Mouse (Mus musculus) layer of hippocampus, adult 9-11 months (tissue): Measurements from ENCODE around the gene Zfp184.
A peak's percentile ranks its signal among the peaks of the same experiment; 100 is the strongest.
"Not testable (repeated sequence)": the region's sequence is repeated elsewhere in the genome, so short reads cannot be mapped to it uniquely, and the experiment has no call there.

ENCODE experiments used
- DNase-seq: peaks from one replicate; pipeline ENCODE4 v3.0.0; 2022

Gene Zfp184

DNA sequence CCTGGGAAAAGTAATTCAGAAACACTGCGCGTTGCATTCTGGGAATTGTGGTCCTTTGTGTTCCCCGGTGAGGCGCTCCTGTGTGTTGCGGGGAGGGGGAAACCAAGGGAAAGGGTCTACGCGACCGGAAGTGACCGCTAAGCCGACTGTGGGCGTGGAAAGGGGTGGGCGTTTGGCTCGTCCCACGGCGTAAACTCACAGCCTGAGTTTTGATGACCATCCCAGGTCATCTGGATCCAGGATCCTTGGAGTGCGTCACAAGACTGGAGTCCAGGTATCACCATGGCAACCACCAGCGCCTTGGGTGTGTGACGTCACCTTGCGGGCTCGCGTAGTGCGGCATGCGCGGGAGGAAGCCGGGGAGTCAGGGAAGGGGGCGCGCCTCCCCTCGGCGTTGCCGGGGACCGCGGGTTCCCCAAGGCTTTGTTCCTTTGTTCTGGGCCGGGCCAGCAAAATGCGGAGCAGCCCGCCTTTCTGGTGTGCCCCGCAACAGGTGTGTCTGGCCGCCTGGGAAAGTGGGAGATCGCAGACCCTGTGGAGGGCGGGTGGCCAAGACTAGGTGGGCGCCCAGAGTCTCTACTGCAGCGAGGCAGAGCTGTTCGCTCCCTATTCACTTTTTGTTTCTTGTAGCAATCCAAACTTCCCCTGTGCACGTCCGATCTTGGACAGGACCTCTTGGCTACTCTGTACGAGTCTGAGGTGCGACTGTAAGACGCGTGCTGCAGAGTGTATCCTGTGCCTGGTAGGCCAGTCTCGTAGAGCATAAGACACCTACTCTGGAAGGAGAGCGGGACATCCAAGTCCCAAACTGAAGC, at the start of gene Zfp184:
Gene Zfp184, plus strand, starts transcription at position 169 of the 815 bp plus-strand sequence.
- peak; percentile 88 for DNase-seq

DNA sequence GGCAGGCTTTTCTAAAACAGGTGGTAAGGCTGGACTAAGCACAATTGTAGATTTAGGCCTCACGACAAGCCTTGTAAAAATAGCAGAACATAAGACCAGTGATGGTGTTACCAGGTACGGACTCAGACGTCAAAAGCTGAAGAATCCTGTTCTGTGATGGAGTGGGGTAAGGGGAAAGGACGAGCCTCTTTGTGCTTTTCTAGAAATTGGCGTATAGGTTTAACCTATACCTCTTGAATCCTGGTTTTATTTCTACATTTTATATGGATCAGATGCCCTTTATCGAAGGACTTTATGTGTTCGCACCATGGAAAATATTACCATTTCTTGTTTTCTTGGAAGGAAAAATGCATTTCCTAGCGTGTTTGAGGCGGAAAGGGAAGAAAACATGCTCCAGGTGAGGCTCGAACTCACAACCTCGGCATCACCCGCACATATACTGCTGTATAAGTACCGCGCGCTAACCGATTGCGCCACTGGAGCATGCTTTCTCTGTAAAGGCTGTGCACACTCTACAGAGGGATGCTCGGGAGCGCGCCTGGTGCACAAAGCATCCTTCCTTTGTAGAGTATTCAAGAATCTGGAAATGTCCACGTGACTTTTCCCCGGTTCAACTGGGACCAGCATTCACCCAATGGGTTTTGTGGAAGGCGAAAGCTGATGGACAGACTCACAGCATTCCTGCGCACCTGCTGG, 48.2 kb upstream of the Zfp184 start:
- DNase-seq = peak; percentile 85

DNA sequence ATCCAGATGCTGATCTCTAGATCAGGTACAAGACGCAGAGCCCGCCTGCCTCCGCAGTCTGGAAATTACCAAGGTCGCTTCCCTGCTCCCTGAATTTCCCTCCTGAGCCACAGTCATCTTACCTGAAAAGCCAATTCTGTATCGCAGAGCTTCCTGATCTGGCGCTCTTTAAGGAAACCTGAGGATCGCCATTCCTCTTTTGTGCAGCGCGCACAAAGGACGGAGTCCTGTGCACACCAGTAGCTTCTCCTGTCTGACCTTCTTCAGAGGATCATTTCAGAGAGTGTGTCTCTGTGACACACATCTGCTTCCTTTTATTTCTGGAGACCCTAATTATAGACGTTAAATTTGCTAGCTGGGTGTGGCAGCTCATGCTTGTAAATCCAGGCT, 47.7 kb upstream of the Zfp184 start:
- no peak for DNase-seq

DNA sequence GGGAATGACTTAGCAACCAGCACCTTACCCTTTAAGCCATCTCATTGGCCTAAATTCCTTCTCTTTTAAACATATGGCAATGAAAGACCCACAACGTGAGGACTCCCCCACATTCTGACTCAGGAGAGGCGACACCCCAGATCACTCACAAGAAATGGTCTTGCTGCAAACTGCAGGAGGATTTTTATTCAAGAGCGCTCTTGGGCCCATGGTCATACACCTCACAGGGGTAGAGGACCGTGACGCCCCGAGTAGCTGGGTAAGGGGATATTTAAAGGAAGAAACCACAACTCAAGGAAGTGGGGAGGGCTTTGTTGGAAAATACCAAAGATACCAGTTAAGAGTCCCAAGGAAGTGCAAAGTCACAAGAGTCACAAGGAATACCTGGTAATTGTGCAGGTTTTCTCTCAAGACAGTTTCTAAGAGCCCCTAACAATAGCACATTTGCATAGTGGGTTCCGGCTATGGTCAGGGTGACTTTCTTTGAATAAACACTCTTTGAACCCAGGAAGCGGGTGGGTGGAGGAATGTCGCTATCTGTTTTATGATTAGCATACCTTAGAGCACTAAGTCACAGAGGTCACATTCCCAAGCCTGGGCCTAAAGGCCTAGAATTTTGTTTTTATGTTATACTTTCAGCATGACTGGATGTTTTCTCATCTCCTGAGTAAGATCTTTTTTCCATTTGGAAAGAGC, 43.9 kb upstream of the Zfp184 start:
- DNase-seq = not testable (repeated sequence)

DNA sequence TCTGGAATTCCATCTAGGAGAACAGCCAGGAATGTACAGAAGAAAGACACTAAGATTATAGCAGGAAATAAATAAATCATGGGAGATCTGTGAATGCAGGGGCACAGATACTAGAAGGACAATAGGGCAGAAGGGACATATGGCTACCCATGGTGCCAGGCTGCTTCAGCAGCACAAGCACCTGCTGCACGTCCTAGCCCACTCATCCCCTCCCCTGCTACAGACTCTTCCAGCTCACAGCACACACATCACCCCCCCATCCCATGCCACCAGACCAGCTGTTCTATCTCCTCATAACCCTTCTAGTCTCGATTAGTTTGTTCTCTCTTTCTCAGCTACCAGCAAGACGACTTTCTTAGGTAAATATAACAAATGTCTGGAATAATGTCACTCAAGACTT, 41.4 kb upstream of the Zfp184 start:
- no peak for DNase-seq

DNA sequence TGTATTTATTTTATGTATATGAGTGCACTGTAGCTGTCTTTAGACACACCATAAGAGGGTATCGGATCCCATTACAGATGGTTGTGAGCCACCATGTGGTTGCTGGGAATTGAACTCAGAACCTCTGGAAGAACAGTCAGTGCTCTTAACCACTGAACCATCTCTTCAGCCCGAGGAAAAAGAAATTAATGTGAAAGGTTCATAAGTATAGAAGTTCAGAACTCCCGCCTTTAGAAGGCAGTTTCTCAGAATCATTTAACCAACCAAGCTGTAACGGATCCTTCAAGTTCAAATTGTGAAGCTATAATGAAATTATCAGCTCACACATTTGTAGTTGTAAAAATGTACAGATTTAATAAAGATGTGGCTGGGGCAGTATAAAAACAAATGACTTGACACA, 40.8 kb upstream of the Zfp184 start:
- not testable (repeated sequence) for DNase-seq

DNA sequence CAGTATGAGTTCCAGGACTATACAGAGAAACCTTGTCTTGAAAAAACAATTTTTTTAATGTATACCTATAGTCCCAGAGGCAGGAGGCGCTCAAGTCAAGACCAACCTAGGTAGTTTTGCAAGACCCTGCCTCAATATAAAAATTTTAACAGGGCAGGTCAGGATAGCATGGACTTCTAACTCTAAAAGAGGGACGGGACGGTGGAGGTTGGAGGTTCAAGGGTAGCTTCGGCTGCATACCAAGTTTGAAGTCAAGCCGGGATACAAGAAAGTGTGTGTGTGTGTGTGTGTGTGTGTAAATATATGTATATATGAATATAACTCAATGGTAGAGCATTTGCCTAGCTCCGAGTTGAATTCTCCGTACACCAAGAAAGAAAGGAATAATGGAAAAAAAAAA, 38.6 kb upstream of the Zfp184 start:
- DNase-seq = no peak

DNA sequence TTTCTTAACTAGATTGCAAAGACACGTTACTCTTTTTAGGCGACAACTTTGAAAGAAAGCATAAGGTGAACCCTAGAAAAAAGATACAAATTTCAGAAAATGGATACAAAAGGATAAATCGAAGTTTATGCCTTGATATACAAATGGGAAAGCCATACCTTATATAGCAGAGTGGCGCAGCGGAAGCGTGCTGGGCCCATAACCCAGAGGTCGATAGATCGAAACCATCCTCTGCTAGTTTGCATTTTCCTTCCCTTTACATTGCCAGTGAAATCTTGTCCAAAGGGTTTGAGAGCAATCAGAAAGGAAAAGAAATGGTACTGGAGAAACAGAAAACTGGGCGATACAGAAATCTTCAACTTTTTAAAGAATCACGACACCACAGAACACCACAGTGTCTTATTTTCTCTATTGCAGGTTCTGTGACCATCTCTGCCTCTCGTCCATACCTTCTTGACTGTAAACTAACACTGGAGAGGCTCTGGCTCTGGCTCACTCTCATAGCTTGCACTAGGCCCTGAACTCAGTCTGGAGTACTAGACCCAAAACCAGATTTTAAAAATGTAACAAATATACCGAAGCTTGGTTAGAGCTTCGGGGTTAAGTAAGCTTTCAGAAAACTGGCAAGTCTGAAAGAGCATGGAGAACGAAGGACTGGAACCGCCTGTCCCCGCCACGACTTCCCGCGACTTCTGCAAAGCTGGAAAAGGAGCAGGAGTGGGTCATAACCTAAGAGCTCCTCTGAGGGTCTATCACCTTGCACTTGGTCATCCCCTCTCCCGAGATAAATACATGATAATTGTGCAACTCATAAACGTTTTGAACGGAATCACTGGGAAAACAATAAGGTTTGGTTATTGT, 37.7 kb upstream of the Zfp184 start:
- no peak for DNase-seq

DNA sequence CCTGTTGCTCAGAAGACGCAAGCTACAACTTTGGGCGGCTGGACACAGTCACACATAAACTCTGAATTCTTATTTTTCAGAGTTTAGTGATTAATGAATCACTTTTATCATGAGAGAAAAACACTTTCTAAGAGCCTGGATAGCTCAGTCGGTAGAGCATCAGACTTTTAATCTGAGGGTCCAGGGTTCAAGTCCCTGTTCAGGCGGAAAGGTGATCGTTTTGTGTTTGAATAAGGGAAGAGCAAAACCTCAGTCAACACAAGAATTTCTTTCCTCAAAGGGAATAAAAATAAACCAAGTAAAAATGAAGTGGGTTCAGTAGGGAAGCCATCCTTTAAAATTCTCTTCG, 37.1 kb upstream of the Zfp184 start:
- DNase-seq = not testable (repeated sequence)

DNA sequence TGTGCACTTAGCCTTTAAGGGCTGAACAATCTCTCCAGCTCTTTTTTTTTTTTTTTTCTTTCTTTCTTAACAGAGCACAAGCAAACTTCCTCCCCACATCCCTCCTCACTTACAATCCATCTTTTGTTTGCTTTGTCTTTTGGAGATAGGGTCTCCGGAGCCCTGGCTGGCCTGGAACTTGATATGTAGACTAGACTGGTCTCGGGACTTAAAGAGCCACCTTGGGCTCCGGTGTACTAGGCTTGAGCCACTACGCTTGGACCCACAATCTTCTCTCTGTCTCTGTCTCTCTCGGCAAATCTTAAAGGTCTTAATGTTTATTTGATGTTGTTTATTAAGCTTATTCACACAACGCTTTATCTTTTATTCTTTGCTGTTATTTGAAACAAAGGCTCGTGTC, 34.2 kb upstream of the Zfp184 start:
- DNase-seq = no peak

DNA sequence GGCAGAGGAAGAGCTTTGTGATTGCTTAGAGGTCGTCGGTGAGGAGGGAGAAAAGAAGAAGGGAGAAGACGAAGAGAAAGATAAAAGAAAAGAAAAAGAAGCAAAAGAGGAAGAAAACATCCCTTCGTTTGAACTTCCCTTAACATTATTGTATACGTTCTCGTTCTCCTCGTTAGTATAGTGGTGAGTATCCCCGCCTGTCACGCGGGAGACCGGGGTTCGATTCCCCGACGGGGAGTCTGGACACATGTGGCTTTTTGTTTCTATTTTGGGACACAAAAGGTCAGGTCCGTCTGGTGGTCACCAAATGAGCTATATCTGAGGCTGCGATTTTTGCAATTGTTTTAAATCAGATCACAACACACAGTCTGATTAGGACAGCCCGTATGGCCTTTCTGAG, 33.7 kb upstream of the Zfp184 start:
- no peak for DNase-seq

DNA sequence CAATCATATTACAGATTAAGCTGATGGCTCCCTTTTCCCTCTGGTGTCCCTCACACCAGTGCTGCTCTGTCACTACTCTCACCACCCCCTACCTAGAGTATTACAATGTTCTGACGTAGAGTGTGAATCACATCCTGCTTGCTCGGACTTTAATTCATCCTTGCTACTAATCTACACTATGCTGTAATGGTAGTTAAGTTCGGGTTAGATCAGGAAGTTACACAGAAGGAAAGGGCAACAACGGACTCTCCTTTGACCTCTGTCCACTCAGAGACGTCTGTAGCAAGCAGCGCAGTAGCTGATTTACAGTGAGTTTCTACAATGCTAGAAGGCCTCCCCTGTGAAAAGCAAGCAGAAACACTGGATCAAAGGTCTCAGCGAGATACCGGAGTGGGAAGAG, 31.0 kb upstream of the Zfp184 start:
- no peak for DNase-seq

DNA sequence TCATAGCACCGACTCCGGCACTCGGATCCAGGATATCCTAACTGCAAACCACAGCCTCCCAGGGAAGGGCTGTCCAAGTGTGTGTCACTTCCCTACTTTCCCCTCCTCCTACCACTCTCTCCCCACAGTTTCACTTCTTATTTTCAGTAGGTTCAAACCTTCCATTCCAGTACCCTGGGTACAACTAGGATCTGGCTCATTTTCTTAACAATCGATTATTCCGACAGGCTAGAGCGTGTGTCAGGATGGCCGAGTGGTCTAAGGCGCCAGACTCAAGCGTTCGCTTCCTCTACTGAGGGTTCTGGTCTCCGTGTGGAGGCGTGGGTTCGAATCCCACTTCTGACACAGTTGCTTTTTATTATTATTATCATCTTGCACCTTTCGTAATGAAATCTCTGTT, 30.3 kb upstream of the Zfp184 start:
- no peak for DNase-seq

DNA sequence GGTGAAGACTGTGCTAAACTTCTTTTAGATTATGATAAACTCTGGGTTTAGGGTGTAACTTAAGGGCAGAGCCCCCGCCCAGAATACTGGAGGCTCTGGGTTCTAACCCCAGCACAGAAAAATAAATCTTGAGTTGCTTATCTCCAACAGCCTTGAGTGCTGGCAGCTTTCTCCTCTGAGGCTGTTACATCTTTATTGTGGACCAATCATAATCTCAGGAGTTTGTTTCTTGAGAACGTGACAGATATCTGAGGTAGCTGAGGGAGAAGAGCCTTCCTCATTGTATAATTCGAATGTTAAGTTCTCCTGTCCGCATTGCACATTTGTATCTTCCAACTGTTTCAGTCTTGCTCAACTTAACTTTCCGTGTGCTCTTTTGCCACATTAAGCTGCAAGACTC, 29.4 kb upstream of the Zfp184 start:
- no peak for DNase-seq

DNA sequence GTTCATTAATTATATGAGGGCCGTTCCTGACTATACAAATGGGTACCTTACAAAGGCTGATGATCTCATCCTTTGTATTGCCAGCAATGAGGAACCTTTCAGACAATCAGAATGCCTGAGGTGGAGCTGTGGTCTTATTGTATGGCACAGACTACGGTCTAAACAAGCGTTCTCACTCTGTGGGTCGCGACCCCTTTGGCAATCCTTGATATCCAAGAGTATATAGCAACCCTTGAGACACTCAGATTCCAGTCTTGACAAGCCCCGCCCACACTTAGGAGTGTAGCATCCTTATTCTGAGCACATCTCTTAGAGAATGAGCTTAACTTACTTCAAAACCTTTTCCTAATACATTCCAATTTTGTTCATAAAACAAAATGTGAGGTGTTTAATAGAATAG, 28.8 kb upstream of the Zfp184 start:
- no peak for DNase-seq

DNA sequence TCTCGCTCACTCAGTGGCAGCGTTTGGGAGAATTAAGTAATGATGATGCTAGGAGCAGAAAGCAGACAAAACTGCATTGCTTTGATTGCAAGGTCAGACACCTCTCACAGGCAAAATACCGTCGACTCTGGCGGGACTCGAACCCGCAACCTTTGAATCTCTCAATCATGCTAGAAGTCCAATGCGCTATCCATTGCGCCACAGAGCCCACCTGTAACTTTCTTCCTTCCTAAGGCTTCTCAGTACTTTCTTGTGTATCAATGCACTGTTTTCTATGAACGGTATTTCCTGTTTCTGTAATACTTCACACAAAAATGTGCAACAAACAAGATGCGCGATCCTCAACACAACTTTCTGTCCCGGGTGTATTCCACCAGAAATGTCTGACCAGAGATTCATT, 27.9 kb upstream of the Zfp184 start:
- DNase-seq = no peak

DNA sequence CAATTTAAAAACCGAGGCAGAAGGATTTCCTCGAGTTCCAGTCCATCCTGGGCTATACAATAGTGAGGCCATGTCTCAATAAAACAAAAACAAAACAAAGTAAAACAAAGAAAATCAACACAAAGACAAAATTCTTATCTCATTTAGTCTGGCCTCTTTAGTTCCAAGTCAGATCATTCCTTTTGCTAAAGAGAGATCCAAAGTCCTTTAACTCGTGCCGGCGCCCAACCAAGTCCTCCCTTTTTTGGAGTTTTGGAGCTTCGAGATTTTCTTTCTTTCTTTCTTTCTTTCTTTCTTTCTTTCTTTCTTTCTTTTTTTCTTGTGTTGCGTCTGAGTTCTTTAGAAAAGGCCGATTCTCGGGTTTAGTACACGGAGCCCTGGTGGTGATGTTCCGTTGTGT, 27.4 kb upstream of the Zfp184 start:
- no peak for DNase-seq

DNA sequence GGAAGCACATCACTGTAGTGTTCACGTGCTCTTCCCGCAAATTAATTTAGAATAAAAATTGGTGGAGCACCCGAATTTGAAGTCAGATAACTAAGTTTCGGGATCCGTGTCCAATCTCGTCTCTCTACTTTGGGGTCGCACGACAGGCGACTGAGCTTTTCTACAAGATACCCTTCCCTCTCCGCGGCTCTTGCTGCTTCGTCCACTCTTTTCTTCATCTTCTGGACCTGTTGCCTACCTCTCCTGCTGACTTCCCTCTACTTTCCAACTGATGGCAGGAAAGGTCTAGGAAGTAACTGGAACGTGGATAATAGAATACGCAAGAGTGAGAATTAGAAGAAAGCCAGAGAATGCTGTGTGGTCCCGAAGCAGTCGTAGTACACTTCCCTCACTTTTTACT, 26.9 kb upstream of the Zfp184 start:
- no peak for DNase-seq

DNA sequence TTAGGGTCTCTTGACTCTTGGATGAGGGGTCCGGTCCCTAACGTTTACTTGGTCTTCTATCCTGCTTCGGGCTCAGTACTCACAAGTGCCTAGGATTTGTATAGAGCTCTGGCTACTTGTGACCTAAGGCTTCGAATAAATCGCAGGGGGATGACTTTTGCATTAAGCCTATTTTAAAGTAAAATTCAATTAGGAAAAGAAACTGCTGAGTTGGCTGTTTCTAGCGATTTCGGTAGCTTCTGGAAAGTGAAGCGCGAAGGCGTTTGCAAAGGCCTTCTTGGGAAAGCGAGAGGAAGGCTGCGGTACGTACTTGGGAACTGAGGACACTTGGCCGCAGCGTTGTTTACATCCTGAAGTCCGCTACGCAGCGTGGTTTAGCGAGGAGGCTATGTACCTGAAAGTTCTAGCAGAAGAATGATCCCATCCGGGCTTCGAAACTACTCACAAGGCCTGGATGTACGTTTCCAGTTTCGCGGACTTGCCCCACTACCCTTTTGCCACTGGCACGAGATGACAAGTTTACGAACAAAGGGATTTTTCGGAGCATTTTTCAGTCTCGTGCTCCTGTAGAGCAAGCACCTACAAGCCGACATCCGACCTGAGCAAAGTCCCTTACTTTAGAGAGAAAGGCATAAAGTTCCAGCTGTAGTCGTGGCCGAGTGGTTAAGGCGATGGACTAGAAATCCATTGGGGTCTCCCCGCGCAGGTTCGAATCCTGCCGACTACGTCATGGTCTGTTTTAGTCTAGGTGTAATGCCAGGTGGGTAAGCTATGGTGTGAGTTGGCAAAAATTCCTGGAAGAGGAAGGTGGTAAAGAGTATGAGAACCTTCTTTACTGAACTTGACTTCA, 26.1 kb upstream of the Zfp184 start:
- no peak for DNase-seq

DNA sequence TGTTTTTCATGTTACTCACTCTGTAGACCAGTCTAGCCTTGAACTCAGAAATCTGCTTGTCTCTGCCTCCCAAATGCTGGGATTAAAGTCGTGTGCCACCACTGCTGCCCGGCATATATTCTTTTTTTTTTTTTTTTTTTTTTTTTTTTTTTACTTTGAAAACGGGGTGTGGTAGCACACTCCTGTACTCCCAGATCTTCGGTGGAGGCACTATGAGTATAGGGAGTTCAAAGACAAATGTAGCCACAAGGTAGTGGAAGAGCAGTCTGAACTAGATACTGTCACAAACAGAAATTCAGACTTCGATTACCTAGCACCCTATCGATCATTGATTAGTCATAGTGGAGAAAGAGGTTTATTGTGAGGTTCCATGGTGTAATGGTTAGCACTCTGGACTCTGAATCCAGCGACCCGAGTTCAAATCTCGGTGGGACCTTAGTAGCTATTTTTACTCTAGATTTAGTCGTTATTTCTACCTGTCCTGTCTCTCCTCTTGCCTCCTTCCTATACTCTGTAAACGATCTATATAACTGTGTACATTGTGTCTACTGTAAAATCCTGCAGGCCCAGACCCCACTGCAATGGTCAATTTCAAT, 25.0 kb upstream of the Zfp184 start:
- no peak for DNase-seq

DNA sequence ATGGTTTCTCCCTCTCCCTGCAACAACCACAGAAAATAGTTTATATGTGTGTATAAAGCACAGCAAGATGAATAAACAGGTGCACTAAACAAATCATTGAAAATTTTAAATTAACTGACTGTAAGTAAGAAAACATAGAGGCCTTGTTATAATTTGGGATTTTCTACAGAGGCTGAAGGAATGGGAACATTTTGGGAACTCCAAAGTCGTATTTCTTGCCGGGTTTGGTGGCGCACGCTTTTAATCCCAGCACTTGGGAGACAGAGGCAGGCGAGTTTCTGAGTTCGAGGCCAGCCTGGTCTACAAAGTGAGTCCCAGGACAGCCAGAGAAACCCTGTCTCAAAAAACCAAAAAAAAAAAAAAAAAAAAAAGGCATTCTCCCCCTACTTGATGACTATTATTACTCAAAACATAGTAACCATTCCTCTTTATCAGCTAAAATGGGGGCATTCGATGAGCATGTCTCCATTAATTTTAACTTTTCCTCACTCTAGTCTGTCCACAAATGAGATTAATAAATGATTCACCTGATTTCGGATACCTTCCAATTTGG, 24.1 kb upstream of the Zfp184 start:
- no peak for DNase-seq
